Mouse (Mus musculus) liver, embryonic 15.5 days (tissue): ENCODE measurements around the gene Ankrd34c. TPM values are rescaled to one million over a fixed set of nuclear protein-coding genes. Genes with fewer than 3 reads are reported as not detected.

Source experiments
- ATAC-seq: fragments of 200-750 bp; cut with Nextera tagmentation; 2 replicates; pipeline ENCODE4 v1.8.0; 2017; ENCODE audit warnings: moderate number of reproducible peaks, mild to moderate bottlenecking, moderate library complexity; ENCODE audit not compliant: insufficient read depth
- H3K27ac ChIP-seq: fragments of 300-500 bp; sonication (generic); replicated peaks from 2 replicates; pipeline ENCODE4 v1.5.1; 2015; ENCODE audit warnings: mild to moderate bottlenecking, inconsistent platforms
- H3K27me3 ChIP-seq: fragments of 300-500 bp; sonication (generic); 2 replicates; pipeline ENCODE4 v1.6.1; 2015; ENCODE audit warnings: mild to moderate bottlenecking, inconsistent platforms
- H3K36me3 ChIP-seq: fragments of 300-500 bp; sonication (generic); replicated peaks from 2 replicates; pipeline ENCODE4 v1.6.1; 2015; ENCODE audit warnings: moderate library complexity, mild to moderate bottlenecking, inconsistent platforms
- H3K4me1 ChIP-seq: fragments of 300-500 bp; sonication (generic); replicated peaks from 2 replicates; pipeline ENCODE4 v1.6.1; 2015; ENCODE audit warnings: inconsistent platforms
- H3K4me2 ChIP-seq: fragments of 300-500 bp; sonication (generic); 2 replicates; pipeline ENCODE4 v1.6.1; 2015; ENCODE audit warnings: moderate library complexity, mild to moderate bottlenecking, inconsistent platforms
- H3K4me3 ChIP-seq: fragments of 300-500 bp; sonication (generic); replicated peaks from 2 replicates; pipeline ENCODE4 v1.5.1; 2015; ENCODE audit warnings: mild to moderate bottlenecking, inconsistent platforms
- H3K9ac ChIP-seq: fragments of 300-500 bp; sonication (generic); 2 replicates; pipeline ENCODE4 v1.6.1; 2015; ENCODE audit warnings: moderate library complexity, mild to moderate bottlenecking, inconsistent platforms
- H3K9me3 ChIP-seq: fragments of 300-500 bp; sonication (generic); replicated peaks from 2 replicates; pipeline ENCODE4 v1.6.1; 2016; ENCODE audit warnings: inconsistent platforms
- WGBS: fragments of 180-500 bp; shearing (Covaris S2); methylation state at CpG from one replicate; pipeline ENCODE4 v1.1.7; 2015; ENCODE audit warnings: mixed read lengths; ENCODE audit not compliant: insufficient replicate concordance; 5-methylcytosine and 5-hydroxymethylcytosine counted together
- polyA plus RNA-seq: library from polyadenylated mRNA; unstranded; fragments of >200 nt; fragmentation: Nextera tagmentation; extraction: Ambion mirVana; gene quantifications from 2 replicates; pipeline ENCODE4 v1.2.1, GENCODE M21; 2015

The Ankrd34c gene
- polyA plus RNA-seq: not detected in 2 replicates

DNA sequence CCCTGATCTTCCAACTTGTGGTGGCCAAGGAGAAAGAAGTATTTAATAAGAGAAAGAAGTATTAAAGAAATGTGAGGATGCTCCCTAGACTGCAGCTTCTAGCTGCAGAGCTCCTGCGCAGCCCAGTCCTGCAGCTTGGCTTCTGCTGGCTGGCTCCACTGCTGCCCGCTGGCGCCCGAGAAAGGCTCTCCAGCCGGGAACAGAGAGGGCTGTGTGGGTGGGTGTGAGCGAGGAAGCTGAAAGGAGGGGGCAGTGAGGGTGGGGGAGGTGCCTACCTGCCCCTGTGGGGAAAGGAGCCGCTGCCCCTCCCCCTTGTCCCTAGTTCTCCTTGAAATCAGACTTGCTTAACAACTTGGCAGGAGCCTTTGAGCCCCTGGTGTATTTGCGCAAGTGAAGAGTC lies at the start of gene Ankrd34c:
Gene Ankrd34c, minus strand, starts transcription at position 181 of the 400 bp plus-strand sequence.
- ATAC-seq: no peak
- Histone ChIP-seq H3K4me1 (no peaks in the 10 kb centered on the region), H3K9me3 (no peaks in the 10 kb centered on the region), H3K27ac (no peak within 1 kb of the TSS), H3K27me3 (peaks cover 7% of the 10 kb centered on the region; the same call in 1 of the 2 replicates), H3K4me2 (no peak within 1 kb of the TSS), H3K9ac (no peak within 1 kb of the TSS), H3K36me3 (no peaks in the 10 kb centered on the region), H3K4me3 (no peak within 1 kb of the TSS)
- 5% methylated on average over 8 of the region's 8 CpGs for WGBS

DNA sequence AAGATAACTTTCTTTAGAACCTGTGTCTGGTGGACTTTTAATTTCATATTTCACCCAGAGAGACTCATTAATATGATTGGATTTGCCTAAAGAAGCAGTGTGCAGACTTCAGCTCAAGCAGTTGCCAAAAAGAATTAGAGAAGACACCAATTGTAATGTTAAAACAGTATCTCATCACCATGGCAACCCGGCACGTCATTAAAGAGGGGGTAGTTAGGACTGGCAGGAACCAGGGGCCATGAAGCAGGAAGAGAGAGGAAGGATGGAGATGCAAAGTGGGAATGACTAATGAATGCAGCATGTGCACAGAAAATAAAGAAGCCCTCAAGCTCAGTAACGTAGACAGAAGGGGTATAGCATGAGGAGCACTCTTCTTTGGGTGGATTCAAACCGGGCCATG lies 49.3 kb upstream of the Ankrd34c start:
- H3K36me3 ChIP-seq: no peaks in the 10 kb centered on the region
- no peak overlapping the region for H3K4me2 ChIP-seq
- no peak overlapping the region for H3K27ac ChIP-seq
- H3K4me3 ChIP-seq: no peak overlapping the region
- no peaks in the 10 kb centered on the region for H3K27me3 ChIP-seq
- WGBS: 44% methylated on average over 4 of the region's 4 CpGs
- no peak overlapping the region for H3K9ac ChIP-seq
- ATAC-seq: no peak
- H3K4me1 ChIP-seq: no peaks in the 10 kb centered on the region
- H3K9me3 ChIP-seq: no peaks in the 10 kb centered on the region

DNA sequence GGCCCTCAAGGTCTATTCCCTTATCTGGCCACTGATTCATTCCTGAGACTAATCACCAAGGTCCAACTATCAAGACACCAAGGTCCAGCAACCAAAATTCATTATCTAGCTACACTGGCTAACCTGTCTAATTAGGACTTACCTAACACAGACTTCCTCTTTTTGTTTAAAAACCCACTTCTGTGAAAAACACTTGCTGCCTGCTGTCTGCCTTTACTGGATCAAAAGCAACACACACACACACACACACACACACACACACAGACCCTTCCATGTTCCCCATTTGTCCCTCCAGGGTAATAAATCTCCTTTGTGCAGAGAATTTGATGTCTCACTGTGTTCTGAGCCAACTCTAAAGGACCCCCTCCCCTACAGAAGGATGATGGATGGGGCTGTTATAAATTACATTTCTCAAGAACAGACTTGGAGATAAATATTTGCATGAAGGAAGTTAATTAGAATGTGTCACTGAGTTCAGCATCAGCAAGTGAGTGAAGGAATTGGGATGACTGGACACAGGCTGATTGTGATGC lies 43.2 kb upstream of the Ankrd34c start:
- Histone ChIP-seq H3K9me3 (no peaks in the 10 kb centered on the region), H3K27me3 (no peaks in the 10 kb centered on the region), H3K27ac (no peak overlapping the region), H3K9ac (no peak overlapping the region), H3K4me2 (no peak overlapping the region), H3K36me3 (no peaks in the 10 kb centered on the region), H3K4me3 (no peak overlapping the region), H3K4me1 (no peaks in the 10 kb centered on the region)
- ATAC-seq: no peak

DNA sequence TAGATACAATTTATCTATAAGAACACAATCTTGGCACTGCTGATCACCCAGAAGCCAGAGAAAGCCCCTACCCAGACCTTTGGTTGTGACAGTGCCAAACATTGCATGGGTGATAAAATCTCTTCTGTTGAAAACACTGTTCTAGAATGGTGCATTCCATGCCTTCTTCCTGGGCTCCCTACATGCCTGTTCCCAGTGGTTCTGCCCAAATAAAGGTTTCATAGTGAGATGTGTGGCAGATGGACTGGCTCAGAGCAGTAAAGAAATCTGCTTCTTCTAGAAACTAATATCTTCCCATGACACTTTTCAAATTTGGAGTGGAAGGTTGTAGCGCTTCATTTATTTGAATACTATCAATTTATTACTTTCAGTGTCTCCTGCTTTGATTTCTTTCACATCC lies 41.0 kb upstream of the Ankrd34c start:
- Histone ChIP-seq H3K36me3 (no peaks in the 10 kb centered on the region), H3K9me3 (no peaks in the 10 kb centered on the region), H3K4me3 (no peak overlapping the region), H3K27me3 (no peaks in the 10 kb centered on the region), H3K4me1 (no peaks in the 10 kb centered on the region), H3K4me2 (no peak overlapping the region), H3K9ac (no peak overlapping the region), H3K27ac (no peak overlapping the region)
- whole genome bisulfite sequencing: 74% methylated on average over 1 of the region's 1 CpGs
- ATAC-seq: no peak

DNA sequence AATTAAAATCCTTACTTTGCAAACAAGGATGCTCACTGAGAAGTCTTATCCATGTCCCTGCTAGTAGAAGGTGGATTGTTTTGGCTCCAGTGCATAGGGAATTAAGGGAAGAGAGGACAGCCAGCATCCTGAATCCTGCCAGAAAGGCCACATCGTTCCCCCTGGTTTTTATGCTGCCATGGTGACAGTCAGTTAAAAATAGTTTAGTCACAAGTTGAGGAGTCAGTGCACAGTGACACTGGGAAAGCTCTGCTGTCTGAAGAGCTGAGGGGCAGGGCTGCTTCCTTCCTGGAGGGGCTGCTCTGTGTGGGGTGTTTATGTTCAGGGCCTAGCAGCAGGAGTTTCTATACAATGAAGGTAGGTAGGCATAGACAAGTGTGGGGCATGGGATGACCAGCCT lies 32.9 kb upstream of the Ankrd34c start:
- Histone ChIP-seq H3K27me3 (no peaks in the 10 kb centered on the region), H3K4me1 (no peaks in the 10 kb centered on the region), H3K27ac (no peak overlapping the region), H3K9ac (no peak overlapping the region), H3K9me3 (no peaks in the 10 kb centered on the region), H3K4me3 (no peak overlapping the region), H3K4me2 (no peak overlapping the region), H3K36me3 (no peaks in the 10 kb centered on the region)
- 25% methylated on average over 1 of the region's 1 CpGs for WGBS
- no peak for ATAC-seq

DNA sequence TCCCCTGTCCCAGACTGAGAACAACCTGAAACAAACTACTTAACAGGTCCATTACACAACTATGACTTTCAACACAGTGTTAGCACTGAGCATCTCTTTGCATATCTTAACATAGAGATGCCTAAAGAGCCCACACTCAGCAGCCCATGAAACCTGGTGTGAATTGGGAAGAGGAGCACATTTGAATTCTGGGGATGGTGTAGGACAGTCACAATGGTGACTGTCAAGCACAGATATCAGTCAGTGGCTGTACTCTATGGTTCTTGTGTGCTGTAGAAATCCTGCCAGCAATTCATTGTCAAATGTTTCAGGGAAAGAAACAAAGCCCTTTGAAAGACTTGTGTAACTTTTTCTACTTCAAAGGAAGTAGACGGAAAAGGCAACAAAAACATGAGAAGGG lies 23.7 kb upstream of the Ankrd34c start:
- Histone ChIP-seq H3K4me3 (no peak overlapping the region), H3K4me1 (no peaks in the 10 kb centered on the region), H3K4me2 (no peak overlapping the region), H3K27me3 (no peaks in the 10 kb centered on the region), H3K9ac (no peak overlapping the region), H3K27ac (no peak overlapping the region), H3K36me3 (no peaks in the 10 kb centered on the region), H3K9me3 (no peaks in the 10 kb centered on the region)
- no peak for ATAC-seq
- 47% methylated on average over 1 of the region's 1 CpGs for WGBS

DNA sequence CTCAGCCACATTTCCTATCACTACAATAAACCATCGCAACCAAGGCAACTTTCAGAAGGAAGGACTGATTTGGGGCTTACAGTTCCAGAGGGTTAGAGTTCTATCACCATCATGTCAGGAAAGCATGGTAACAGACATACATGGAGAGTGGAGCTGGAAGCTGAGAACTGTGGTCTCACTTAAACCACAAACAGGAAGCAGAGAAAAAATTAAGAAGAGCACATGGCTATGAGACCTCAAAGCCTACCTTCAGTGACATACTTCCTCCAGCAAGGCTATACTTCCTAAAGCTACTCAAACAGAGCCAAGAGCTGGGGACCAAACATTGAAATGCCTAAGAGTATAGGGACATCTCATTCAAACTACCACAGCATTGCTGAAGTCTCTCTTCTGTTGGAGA lies 20.3 kb upstream of the Ankrd34c start:
- Histone ChIP-seq H3K4me2 (no peak overlapping the region), H3K9ac (no peak overlapping the region), H3K4me3 (no peak overlapping the region), H3K27ac (no peak overlapping the region), H3K4me1 (no peaks in the 10 kb centered on the region), H3K9me3 (no peaks in the 10 kb centered on the region), H3K36me3 (no peaks in the 10 kb centered on the region), H3K27me3 (no peaks in the 10 kb centered on the region)
- ATAC-seq: no peak
- WGBS: 61% methylated on average over 1 of the region's 1 CpGs

DNA sequence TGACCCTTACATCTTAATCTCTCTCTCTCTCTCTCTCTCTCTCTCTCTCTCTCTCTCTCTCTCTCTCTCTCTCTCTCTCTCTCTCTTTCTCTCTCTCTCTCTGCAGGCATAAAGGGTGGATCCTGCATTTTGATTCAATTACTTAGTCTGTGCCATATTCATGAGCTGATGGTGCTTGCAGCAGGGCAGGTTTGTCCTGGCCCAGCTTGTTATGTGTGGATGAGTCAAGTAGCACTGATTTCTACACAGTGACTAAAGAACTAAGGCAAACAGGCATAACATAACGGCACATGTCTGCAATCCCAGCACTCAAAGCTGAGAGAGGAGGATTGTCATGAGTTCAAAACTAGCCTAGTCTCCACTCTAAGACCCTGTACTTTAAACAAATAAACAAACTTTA lies 19.9 kb upstream of the Ankrd34c start:
- no peaks in the 10 kb centered on the region for H3K4me1 ChIP-seq
- no peak overlapping the region for H3K4me3 ChIP-seq
- H3K9ac ChIP-seq: no peak overlapping the region
- 55% methylated on average over 1 of the region's 1 CpGs for WGBS
- H3K36me3 ChIP-seq: no peaks in the 10 kb centered on the region
- H3K4me2 ChIP-seq: no peak overlapping the region
- no peak for ATAC-seq
- H3K27ac ChIP-seq: no peak overlapping the region
- no peaks in the 10 kb centered on the region for H3K9me3 ChIP-seq
- H3K27me3 ChIP-seq: no peaks in the 10 kb centered on the region

DNA sequence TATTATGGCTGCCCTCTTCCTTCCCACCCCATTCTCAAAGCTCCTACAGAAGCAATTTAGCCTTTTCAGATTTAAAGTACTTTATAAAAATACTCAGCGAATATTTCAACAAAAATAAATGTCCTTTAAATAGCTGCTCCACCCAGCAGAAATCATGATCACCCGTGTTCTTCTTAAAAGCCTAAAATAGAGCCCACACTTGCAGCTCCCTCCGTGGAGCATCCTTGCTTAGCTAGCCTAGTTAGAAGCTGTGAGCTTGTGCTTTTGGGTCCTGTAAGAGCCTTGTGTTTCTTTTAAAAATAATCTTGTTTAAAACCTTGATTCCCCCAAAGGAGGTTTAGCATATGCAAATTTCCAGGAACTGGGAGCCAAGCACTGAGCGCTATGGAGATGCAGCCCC lies 19.3 kb upstream of the Ankrd34c start:
- 26% methylated on average over 4 of the region's 4 CpGs for WGBS
- ATAC-seq: no peak

DNA sequence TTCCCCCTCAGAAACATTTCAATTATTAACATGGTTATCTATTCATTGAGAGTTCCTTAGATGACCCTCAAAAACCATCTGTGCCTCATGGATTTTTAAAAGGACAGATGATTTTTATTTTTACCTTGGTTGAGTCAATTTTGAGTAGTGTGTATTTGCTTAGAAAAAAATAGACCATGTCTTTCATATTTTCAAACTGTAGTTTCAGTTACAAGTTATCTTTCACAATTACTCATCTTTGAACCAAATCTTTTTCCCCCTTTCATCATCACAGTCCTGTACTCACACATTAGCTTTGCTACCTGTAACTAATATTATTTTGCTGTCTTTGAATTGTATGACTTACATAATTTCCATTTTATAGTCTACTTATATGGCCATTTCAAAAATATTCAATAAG lies 1.8 kb upstream of the Ankrd34c start:
- Histone ChIP-seq H3K4me2 (no peak overlapping the region), H3K27me3 (peaks cover 7% of the 10 kb centered on the region; the same call in 1 of the 2 replicates), H3K36me3 (no peaks in the 10 kb centered on the region), H3K9ac (no peak overlapping the region), H3K4me1 (no peaks in the 10 kb centered on the region), H3K9me3 (no peaks in the 10 kb centered on the region), H3K27ac (no peak overlapping the region), H3K4me3 (no peak overlapping the region)
- no peak for ATAC-seq

More for the DNA sequence above, 19.3 kb upstream of the Ankrd34c start:
- no peak overlapping the region for H3K4me2 ChIP-seq
- H3K4me3 ChIP-seq: no peak overlapping the region
- no peaks in the 10 kb centered on the region for H3K4me1 ChIP-seq
- no peaks in the 10 kb centered on the region for H3K27me3 ChIP-seq
- no peak overlapping the region for H3K27ac ChIP-seq
- H3K36me3 ChIP-seq: no peaks in the 10 kb centered on the region
- no peak overlapping the region for H3K9ac ChIP-seq
- H3K9me3 ChIP-seq: no peaks in the 10 kb centered on the region

DNA sequence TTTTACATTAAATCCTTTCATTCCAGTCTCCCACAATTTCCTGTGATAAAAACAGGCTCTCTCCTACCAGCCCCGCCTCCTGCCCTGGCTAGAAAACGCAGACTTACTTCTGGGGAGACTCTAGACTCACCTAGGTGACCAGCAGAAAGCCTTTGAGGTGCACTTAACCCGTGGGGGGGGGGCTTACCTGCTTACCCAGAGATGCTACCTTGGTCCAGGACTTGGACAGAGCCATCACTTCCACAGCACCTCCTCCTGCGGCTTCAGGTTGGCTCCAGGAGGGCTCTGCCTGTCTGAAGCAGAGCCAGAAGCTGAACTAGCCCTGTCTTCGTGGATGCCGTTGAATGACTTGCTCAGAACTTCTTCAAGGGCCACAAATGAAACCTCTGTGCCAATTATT lies 387 bp downstream of the Ankrd34c start:
- 10% methylated on average over 6 of the region's 6 CpGs for WGBS
- no peaks in the 10 kb centered on the region for H3K36me3 ChIP-seq
- no peaks in the 10 kb centered on the region for H3K4me1 ChIP-seq
- peaks cover 7% of the 10 kb centered on the region; the same call in 1 of the 2 replicates for H3K27me3 ChIP-seq
- H3K4me3 ChIP-seq: no peak overlapping the region
- H3K9me3 ChIP-seq: no peaks in the 10 kb centered on the region
- no peak overlapping the region for H3K27ac ChIP-seq
- ATAC-seq: no peak
- no peak overlapping the region for H3K9ac ChIP-seq
- H3K4me2 ChIP-seq: no peak overlapping the region

DNA sequence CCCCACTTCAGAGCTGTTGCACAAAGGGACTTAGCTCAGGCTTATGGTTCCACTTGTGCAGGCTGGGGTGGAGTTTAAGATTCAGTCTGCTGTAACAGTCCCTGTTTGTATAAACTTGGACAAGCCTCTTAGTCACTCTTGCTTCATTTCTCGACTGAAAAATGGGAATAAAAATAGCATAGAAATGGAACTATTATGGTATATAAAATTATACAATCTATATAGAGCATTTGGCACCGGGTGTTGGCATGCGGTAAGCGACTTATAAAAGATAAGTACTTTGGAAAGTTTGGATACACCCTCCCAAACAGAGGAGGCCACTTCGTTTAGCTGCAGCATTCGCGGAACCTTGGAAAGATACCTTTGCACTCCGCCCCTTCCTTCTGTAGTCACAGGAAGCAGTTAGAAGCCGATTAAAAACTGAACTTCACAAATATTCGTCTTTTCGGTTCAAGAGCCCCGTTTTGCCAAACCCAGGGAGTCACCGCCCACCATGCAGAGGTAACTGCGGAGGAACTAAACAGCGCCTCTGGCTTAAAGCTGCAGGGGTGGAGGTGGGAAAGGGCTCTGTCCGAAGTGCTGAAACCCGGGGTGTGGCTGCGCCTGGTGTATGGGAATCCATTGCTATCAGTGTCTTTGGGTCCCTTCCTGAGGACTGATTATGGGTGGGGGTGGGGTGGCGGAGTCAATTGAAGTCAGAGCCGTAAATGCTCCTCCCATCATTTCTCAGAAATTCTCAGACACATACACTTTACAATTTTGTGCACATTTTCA lies 1.2 kb downstream of the Ankrd34c start:
- no peaks in the 10 kb centered on the region for H3K4me1 ChIP-seq
- H3K27me3 ChIP-seq: peaks cover 7% of the 10 kb centered on the region; the same call in 1 of the 2 replicates
- no peak overlapping the region for H3K4me3 ChIP-seq
- no peak for ATAC-seq
- H3K4me2 ChIP-seq: no peak overlapping the region
- no peaks in the 10 kb centered on the region for H3K36me3 ChIP-seq
- no peaks in the 10 kb centered on the region for H3K9me3 ChIP-seq
- H3K9ac ChIP-seq: no peak overlapping the region
- whole genome bisulfite sequencing: 7% methylated on average over 20 of the region's 20 CpGs
- no peak overlapping the region for H3K27ac ChIP-seq
